Mouse (Mus musculus): ENCODE measurements at regions not wholly inside any gene's neighbourhood (a gene's known extent, or its start where the extent isn't known, plus 50 kb on each side); places are given as distances from the start of the nearest gene placed in this dataset. TPM values are rescaled to one million over a fixed set of nuclear protein-coding genes. Genes with fewer than 3 reads are reported as not detected.
A peak's percentile ranks its signal among the peaks of the same experiment; 100 is the strongest.

DNA sequence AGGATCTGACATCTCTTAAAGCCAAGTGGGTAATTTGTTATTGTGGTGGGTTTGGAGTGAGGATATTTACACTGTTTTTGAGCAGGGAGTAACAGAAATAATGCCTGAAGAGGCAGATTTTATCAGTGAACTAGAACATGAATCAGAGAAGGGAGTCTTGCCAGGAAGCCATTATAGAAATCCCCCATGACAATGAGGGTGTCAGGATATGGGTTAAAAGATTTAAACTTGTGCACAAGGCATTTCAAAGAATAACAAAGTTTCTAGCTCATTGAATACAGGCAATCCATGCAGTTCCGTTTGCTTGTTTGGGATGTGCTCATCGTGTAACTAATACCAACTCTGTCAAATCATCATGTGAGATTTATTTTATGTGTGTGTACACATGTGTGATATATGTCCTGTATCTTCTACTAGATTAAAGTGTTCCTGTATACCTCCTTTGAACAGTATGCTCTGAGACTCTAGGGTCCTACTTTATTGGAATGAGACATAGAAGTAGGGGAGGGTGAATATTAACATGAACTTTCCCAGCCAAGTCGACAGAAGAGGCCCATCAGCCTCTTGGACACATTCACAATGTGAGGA, 134.0 kb upstream of the Cxxc4 start:
- no peak for DNase-seq (ENCODE audit: low spot score in 2 of 2)

DNA sequence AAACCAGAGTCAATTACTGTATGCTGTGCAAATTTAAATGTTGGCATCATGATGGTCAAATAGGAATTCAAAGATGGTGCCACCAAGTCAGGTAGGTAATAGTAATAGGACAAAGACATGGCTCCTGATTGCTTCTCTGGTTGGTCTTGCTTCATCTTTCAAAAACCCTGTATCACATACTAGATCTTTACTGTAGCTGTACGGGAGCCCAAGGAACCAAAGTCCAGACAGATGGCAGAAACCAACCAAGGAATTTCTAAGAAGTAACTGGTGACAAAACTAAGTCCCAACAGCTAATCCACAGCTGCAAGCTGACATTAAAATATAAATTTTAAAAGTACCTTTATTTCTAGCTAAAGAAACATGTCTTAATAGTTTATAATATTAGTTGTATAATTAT, 131.7 kb upstream of the Cxxc4 start:
- DNase-seq (ENCODE audit: low spot score in 2 of 2) = no peak

DNA sequence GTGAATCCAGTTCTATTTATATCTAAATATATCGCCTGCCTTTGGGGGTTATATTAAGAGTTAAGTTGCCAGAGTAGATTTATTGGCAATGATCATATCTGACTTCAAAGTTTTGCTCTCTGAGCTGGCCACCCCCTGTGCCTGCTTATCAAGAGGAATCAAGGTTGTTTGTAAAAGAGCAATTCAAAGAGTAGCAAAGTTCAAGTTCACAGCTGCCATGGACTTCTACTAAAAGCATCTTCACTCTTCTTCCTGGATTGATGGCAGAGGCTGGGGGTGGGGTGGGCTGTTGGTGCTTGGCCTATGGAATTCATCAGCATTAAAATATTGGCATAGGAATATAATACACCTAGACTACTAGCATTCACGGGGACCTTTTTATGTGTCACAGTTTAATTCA, 131.2 kb upstream of the Cxxc4 start:
- DNase-seq (ENCODE audit: low spot score in 2 of 2) = no peak

DNA sequence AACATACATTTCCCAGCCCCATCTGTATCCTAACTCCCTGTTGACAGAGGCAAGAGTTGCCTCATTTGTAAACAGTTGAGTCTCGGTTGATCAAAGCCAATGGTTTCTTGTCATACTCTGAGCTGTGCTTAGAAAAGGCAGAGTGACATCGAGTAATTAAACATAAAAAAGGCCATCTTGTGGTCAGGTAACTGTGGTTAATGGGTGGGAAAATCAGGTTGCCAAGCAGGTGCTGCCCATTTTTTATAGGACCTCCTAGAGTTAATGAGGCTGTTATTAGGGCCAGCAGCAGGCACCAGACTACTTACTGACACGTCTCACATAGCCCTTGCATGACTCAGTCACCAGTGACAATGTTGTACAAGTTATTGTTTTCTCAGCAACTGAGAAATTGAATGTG, 130.7 kb upstream of the Cxxc4 start:
- no peak for DNase-seq (ENCODE audit: low spot score in 2 of 2)

DNA sequence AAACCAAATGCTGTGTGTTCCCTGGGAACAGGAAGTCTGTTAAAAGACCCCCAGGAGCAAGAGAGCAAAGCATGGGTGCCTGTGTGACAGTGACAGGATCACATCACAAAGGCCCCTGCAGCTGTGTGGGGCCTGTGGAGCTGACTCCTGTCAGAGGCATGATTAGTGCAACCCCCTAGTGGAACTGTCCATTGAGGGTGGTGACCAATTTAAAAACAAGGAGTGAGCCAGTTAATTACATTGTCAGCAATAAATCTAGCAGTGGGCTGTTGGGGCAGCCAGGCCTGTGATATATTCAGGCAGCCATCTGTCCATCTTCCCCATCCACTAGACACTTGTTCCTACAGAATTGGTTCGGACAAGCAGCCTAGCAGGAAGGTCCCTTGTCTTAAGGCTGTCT, 121.8 kb upstream of the Cxxc4 start:
- DNase-seq (ENCODE audit: low spot score in 2 of 2) = no peak

DNA sequence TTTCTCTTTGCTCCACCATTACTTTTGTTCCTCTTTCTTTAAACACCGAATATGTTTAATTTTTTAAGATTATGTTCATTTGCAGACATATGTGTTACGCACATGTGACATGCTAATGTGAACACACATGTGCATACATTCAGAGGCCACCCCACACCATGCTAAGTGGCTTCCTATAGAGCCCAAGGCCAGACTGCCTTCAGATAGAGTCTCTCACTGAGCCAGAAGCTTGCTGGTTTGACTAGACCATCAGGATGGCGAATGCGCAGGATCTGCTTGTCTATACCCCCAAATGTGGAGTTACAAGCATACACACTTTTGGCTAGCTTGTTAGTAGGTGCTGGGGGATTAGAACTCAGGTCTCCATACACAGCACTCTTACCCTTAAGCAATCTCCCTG, 121.3 kb upstream of the Cxxc4 start:
- DNase-seq (ENCODE audit: low spot score in 2 of 2) = no peak

DNA sequence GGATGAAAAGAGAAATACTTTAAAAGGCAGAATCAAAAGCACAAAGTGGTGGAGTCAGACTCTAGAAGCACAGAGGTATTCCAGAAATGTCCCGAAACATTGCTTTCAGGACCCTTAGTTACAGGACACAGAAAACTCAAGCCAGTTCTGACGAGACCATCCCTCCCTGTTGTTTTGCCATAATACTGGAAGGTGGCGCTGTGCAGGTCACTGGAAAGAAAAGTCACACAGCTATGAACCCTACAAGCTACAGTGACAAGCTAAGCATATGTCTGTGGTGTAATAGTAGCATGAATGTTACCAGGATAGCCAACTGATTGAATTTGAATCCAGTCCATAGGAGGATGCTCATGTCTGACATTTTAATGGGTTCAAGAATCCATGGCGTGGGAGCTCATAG, 117.4 kb upstream of the Cxxc4 start:
- DNase-seq (ENCODE audit: low spot score in 2 of 2) = no peak

DNA sequence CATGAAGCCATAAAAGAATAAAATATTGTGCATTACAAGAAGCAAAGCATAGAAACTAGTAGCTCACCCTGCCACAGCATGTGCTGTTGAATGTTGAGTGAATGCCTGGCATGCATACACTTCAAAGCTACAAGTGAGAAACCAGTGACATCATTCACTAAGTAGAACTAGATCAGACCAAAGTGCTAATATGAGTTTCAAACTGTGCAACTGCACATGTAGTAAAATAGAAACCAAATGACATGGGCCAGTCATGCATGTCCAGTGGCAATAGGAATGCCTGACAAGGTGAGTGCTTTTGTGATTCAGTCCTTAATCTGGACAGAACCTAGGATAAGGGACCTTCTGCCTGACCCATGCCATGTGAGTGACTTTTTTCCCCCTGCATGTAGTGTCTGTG, 111.3 kb upstream of the Cxxc4 start:
- DNase-seq (ENCODE audit: low spot score in 2 of 2) = no peak

DNA sequence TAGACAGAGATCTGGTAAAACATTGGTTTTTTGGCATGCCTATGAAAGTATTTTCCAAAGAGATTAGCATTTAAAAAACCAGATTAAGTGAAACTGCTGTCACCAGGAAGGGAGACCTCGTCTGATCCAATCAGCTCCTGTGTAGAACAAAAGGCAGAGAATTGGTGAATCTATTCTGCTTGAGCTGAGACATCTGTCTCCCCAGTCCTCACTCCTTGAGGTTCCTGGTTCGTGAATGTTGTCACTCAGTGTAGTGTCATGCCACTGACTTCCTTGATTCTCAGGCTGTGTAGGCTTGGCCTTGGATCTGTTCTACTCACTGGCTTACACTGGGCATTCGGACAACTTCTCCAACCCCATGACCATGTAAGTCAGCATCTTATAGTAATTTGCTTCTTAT, 105.9 kb upstream of the Cxxc4 start:
- DNase-seq (ENCODE audit: low spot score in 2 of 2) = no peak

DNA sequence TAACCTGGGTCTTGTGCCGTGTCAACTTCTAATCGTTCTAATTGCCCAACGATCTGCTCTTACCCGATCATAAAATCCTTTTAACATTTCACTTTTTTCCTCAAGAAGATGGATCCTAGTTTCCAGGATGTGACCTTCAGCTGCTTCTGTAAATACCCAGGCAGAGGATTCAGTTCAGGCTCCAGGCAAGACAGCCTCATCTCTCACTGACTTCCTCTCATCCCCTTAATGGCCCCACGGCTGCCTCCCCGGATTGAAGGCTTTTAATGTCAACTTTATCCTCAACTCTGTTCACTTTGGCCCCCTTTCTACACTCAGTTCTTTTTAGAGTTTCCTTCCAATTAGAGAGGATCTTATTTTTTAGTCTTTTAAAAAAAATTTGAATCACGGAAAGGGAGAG, 91.0 kb upstream of the Cxxc4 start:
- DNase-seq (ENCODE audit: low spot score in 2 of 2) = no peak

DNA sequence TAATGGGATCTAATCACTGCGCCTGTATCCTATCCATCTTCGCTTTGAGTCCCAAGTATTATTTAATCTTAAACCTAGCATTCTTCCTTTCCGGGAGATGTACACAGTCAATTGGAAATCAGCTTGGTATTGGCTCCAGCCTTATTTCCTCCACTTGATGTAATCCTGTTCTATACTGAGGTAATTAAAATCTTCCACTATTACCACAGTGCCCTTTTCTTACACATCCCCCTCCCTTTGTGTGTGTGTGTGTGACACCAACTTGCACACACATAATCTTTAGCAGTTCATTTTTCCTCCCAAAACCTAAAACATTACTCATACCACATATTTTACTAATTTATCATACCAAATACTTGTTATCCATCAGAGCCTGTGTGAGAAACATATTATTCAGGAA, 90.3 kb upstream of the Cxxc4 start:
- no peak for DNase-seq (ENCODE audit: low spot score in 2 of 2)

DNA sequence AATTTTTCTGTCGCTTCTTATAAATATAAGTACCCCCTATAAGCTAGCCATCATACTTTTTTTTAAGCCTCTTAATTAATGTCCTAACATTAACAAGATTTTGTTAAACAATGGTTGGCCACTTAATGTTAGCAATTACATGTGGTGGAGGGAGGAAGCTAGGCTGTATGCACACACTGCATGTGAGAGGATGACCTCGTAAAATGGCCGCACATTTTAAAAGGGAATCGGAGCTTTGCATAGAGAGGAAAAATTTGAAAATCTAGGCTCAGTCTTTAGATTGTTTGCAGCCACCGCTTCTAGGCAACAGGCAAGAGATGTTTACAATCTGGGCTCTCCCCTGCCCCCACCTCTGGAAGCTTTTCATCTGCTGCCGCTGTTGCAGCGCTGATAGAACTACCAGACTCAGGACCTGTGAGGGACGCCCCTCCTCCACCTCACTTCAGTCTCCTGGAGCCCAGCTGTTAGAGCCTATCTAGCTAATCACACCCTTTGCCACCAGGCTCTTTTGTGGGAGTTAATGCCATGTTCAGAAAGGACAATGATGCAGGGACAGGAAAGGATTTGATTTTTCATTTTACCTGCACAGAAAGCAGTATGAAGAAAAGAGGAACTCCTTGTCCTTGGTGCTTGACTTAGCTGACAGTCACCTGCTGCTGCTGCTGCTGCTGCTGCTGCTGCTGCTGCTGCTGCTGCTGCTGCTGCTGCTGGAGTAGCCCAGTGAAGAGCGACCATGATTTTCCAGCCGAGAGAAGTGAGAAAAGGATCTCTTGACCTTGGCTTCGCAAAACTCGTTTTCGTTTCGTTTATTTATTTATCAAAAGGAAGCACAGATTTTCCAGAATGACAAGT, 89.7 kb upstream of the Cxxc4 start:
- DNase-seq (ENCODE audit: low spot score in 2 of 2) = peak in 1 of 2 experiments; percentile 3

DNA sequence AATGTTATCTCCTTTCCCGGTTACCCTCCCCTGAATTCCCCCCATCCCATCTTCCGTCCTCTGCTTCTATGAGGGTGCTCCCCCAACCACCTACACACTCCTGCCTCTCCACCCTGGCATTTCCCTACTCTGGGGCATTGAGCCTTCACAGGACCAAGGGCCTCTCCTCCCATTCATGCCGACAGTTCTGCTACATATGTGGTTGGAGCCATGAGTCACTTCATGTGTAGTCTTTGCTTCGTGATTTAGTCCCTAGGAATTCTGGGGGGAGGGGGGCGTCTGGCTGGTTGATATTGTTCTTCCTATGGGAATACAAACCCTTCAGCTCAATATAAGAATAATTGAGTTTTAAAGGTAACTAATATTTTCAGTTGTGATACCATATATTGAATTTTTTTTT, 74.0 kb upstream of the Cxxc4 start:
- no peak for DNase-seq (ENCODE audit: low spot score in 2 of 2)

DNA sequence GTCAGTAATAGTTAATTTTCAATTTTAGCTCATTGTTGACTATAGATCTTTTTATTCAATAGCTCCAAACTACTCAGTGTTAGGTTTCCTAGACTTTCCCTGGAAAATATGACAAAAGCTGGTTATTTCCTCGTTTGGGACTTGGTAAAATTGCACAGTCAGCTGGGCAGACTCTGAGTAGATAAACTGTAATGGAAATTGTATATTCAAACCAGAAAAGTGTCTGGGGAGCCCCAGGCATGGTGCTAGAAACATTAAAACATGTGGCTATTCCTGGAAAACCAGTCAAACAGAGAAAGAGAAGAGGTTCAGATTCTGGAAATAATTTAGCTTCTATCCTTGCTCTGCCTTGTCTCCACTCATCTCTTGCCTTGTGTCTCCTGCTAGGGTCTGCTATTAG, 66.4 kb upstream of the Cxxc4 start:
- no peak for DNase-seq (ENCODE audit: low spot score in 2 of 2)

DNA sequence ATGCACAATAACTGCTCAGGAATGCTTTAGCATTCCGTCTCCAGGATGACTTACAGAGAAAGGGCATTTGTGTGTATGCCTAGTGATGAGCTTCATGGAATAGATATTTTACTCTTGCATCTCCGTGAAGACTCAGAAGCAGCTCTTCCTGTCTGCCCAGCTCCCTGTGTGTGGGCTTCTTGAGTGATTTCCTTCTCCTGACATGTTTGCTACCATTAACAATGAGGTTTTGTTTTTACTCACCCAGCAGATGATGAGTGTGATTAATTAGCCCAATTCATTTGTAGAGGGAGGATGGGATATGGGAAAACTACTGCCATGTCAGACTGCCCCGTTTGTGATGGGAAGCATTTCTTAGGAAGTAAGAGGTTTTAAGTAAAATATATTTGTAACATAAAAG, 63.9 kb upstream of the Cxxc4 start:
- no peak for DNase-seq (ENCODE audit: low spot score in 2 of 2)

DNA sequence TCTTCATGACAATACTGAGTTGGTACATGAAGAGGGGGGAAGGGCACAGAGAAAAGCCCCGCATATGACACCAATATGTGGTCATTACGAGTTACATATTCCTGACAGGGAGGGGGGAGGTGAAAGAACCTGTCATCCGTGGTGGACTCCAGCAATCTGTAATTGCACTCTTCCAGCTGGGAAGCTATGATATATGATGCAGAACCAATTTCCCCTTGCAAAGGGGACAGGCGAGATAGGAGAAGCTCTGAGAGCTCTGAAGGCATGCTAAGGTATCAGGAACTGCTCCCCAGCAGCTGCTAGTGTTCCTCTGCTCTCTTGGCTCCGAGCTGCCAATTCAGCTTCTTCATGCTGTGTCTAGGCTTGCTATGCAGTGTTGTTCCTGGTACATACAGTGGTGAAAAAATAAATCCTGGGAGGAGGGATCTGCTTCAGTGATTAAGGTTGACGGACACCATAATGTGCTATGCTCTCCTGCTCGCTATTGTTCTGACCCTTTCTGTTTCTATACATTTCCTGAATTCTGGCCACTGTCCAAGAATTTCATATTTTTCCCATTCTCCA, 57.7 kb upstream of the Cxxc4 start:
- DNase-seq (ENCODE audit: low spot score in 2 of 2) = no peak

DNA sequence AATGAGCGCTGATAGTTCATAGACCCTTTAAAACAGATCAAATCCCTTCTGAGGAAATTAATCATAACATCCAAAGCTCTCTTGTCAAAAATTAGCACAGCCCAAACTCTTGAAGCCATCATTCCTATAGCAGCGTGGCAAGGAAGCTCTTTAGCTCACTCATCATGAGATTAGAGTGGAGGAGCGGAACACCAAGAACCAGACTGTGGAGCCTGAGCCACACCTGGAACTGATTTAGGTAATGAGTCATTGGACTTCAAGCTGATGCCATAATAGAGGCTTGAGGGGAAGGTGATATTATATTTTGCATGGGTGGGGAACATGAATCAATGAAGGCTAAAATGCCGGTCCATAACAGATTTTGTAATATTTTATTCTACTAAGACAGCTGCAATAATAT, 52.2 kb upstream of the Cxxc4 start:
- DNase-seq (ENCODE audit: low spot score in 2 of 2) = no peak

Small RNA genes in the stretch of these regions (microRNA-seq; reads per million reads assigned to microRNA genes)
- not detected for gene Gm44361

All from adrenal gland, postnatal 4 days (tissue).